Mouse (Mus musculus) kidney, adult 10 weeks (tissue): Measurements from ENCODE around the gene Atp6v0a1. TPM values are rescaled to one million over a fixed set of nuclear protein-coding genes. Genes with fewer than 3 reads are reported as not detected.

ENCODE experiments used
- polyA plus RNA-seq: library from polyadenylated mRNA; stranded (reverse); fragments of 350-450 nt; fragmentation: Illumina TruSeq; extraction: RNeasy Lipid Tissue Mini Kit (QIAGEN cat#74804); gene quantifications from one replicate; pipeline ENCODE4 v1.2.3, GENCODE M21; 2014; ENCODE audit warnings: low read depth, low replicate concordance

Atp6v0a1 gene
- 43.7 TPM for polyA plus RNA-seq

DNA sequence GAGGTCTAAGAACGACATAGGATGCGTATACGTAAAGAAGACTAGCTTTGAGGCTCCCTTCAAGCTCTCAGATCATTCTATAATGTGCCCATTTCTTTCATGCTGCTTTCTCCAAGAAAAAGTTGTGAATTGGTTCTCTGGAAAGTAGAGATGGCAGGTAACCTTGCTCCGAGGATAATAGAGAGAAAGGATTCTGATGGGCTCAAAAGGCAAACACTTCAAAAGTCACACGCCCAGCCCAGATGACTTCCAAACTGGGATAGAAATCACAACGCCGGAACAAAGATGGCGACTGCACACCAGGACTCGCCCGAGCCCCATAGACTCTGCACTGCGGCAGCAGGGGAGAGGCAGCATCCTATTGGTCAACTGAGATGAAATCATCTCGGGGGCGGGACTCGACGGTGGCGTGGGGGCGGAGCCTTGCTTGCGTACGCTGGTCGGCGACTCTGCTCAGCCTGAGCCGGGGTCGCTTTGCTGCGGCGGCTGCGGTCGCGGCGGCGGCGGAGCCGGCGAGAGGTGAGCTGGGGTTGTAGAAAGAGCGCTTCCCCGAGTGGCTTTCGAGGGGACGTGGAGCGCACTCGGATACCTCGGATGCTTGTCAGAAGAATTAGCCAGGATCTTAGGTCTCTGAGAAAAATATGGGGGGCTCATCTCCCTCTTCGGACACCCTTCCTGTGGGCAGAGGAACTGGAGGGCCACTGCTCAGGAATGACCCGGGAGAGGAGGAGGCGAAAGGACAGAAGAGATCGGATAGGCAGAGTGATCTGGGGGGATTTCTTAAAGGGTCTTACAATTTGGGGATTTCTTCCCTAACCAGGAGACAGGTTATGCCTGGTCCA is at the start of gene Atp6v0a1:
Atp6v0a1 (plus strand) TSS at position 407 of the 842 bp plus-strand sequence.

DNA sequence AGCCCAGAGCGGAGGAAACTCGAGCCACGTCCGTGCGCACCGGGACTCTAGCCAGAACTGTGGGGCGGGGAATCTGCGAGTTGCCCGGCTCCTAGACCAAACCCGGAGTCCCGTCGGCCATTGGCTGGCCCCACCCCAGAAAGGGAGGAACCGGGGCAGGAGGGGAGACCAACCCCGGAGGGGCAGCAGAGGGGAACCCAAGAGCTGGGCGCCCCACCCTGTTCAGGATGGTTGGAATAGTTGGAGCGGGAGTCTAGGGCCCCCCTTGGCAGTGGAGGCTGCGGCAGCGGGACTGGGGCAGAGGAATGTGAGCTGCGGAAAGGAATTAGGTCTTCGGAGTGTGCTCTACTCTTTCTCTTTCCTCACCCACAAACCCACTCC is 38.7 kb upstream of the Atp6v0a1 start, which contains the start of gene Cavin1:
Cavin1 (minus strand) TSS at position 331 of the 381 bp plus-strand sequence.

GRCm38 (mm10) chr11:101069391-101070188 is 60.3 kb downstream of the Atp6v0a1 start, which contains the start of gene Naglu:
TSS of gene Naglu (plus strand) at chr11:101070012.

DNA sequence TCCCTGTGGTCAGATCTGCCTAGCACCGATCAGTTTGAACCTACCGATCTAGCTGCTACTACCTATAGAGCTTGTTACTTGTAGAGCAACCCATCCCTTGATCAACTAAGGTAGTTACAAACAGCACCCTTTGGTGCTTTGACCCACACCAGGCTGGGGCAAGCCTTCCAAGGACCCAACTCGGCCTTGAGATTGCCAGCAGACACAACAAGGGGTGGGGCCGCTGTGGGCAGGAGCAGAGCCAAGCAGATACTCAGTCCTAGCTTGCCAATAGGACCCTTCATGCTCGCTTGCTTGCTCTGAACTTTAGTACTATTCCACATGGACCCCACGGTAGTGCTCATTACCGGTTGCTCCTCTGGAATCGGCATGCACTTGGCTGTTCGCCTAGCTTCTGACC is 68.9 kb downstream of the Atp6v0a1 start, which contains the start of gene Hsd17b1:
Hsd17b1 (plus strand) TSS at position 291 of the 400 bp plus-strand sequence.

GRCm38 (mm10) chr11:101082208-101083082 is 73.2 kb downstream of the Atp6v0a1 start, which contains the start of gene Coasy:
TSS of gene Coasy (plus strand) at chr11:101082565.

DNA sequence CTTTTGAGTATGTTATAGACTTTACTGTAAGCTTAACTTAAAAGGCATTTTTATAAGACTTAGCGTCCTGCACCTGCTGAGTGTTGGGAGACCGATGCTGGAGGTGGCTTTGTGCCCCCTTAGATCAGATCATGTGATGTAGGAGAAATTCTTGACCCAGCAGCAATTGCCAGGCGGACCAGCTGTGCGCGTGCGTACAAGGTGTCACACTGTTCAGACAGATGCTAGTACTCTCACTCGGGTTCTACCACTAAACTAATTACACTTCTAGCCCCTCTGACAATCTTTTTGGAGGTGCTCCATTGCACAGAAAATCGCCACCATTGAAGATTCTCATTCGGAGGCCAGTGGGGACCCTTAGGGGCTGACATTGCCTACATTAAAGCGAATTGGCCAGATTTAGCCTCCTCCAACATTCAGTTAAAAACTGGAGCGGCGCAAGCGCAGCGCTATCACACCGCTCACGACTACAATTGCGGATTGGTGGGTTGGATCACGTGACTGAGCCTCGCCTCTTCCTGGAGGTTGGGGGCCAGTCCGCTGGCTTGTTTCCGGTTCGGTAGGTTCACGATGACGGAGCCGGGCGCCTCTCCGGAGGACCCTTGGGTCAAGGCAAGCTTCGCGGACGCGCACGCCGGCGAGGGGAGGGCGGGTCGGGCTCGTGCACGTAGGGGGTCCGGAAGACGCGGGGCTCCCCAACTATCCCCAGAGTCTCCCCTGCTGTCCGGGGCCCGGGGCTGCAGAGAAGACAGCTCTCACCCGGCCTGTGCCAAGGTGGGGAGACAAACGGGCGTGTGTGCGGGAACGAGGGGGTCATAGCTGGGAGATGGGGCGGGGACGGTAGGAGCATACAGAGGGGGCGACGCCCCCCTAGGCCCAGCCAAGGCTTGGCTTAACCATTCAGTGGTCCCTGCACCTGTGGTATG is 77.8 kb downstream of the Atp6v0a1 start, which contains the start of gene Mlx:
Mlx (plus strand) TSS at position 522 of the 926 bp plus-strand sequence.

GRCm38 (mm10) chr11:101095314-101096024 is 86.2 kb downstream of the Atp6v0a1 start, which contains the start of gene Psmc3ip:
TSS of gene Psmc3ip (minus strand) at chr11:101095436.

Other genes with a start within 250 kb of the Atp6v0a1 start
- not detected for gene Kcnh4, start 249.5 kb upstream of the Atp6v0a1 start, polyA plus RNA-seq
- not detected for gene Hcrt, start 246.5 kb upstream of the Atp6v0a1 start, polyA plus RNA-seq
- gene Ghdc, start 238.5 kb upstream of the Atp6v0a1 start, polyA plus RNA-seq: 4.0 TPM
- gene Stat5b, start 158.7 kb upstream of the Atp6v0a1 start, polyA plus RNA-seq: 4.4 TPM
- gene Stat5a, start 150.1 kb upstream of the Atp6v0a1 start, polyA plus RNA-seq: 2.6 TPM
- gene Stat3, start 69.9 kb upstream of the Atp6v0a1 start, polyA plus RNA-seq: 20.1 TPM
- gene Cavin1, start 38.6 kb upstream of the Atp6v0a1 start, polyA plus RNA-seq: 17.6 TPM
- 0.32 TPM for gene Naglu, start 60.6 kb downstream of the Atp6v0a1 start, polyA plus RNA-seq
- gene Hsd17b1, start 69.0 kb downstream of the Atp6v0a1 start, polyA plus RNA-seq: not detected
- 7.6 TPM for gene Coasy, start 73.1 kb downstream of the Atp6v0a1 start, polyA plus RNA-seq
- gene Mlx, start 77.8 kb downstream of the Atp6v0a1 start, polyA plus RNA-seq: 48.5 TPM
- gene Psmc3ip, start 86.0 kb downstream of the Atp6v0a1 start, polyA plus RNA-seq: 3.7 TPM
- gene Retreg3, start 110.4 kb downstream of the Atp6v0a1 start, polyA plus RNA-seq: 37.4 TPM
- 0.36 TPM for gene Tubg1, start 110.5 kb downstream of the Atp6v0a1 start, polyA plus RNA-seq
- not detected for gene Tubg2, start 146.5 kb downstream of the Atp6v0a1 start, polyA plus RNA-seq
- gene Cntnap1, start 161.1 kb downstream of the Atp6v0a1 start, polyA plus RNA-seq: not detected
- not detected for gene Plekhh3, start 161.9 kb downstream of the Atp6v0a1 start, polyA plus RNA-seq
- not detected for gene Ccr10, start 166.0 kb downstream of the Atp6v0a1 start, polyA plus RNA-seq
- 30.4 TPM for gene Ezh1, start 217.0 kb downstream of the Atp6v0a1 start, polyA plus RNA-seq
- 6.7 TPM for gene Ramp2, start 236.6 kb downstream of the Atp6v0a1 start, polyA plus RNA-seq
- gene Vps25, start 244.3 kb downstream of the Atp6v0a1 start, polyA plus RNA-seq: 115 TPM